Mouse (Mus musculus) bone marrow macrophage, adult 2 months (primary cell): ENCODE results near the gene 1700016K19Rik. TPM values are rescaled to one million over a fixed set of nuclear protein-coding genes. Genes with fewer than 3 reads are reported as not detected.

ENCODE experiments used
- H3K27ac ChIP-seq: 2 replicates; pipeline ENCODE4 v1.5.1; 2012; ENCODE audit warnings: low read depth, low read length; ENCODE audit not compliant: insufficient read depth
- H3K4me1 ChIP-seq: 2 replicates; pipeline ENCODE4 v1.6.1; 2012; ENCODE audit warnings: low read length; ENCODE audit not compliant: control insufficient read depth, insufficient read depth
- H3K4me3 ChIP-seq: 2 replicates; pipeline ENCODE4 v1.5.1; 2012; ENCODE audit warnings: mild to moderate bottlenecking, low read length, moderate library complexity; ENCODE audit not compliant: insufficient read depth
- CTCF ChIP-seq: IDR thresholded peaks from 2 replicates; pipeline ENCODE4 v1.5.1; 2012; ENCODE audit warnings: low read depth, mild to moderate bottlenecking, low read length, moderate library complexity
- POLR2A ChIP-seq: IDR thresholded peaks from 2 replicates; pipeline ENCODE4 v1.6.1; 2012; ENCODE audit warnings: mild to moderate bottlenecking, low read depth, low read length, borderline replicate concordance
- polyA plus RNA-seq: library from polyadenylated mRNA; stranded (reverse); fragments of >200 nt; gene quantifications from 2 replicates; pipeline ENCODE4 v1.2.4, GENCODE M21; 2012; ENCODE audit not compliant: missing spikeins, insufficient read depth, insufficient read length

1700016K19Rik gene
- polyA plus RNA-seq, 1 experiment: not detected

- Histone ChIP-seq H3K4me3 (no peak overlapping the region), H3K27ac (no peak overlapping the region), H3K4me1 (no peaks in the 10 kb centered on the region)
- no peak for TF ChIP-seq CTCF
- TF ChIP-seq POLR2A: no peak
These were observed 42.4 kb downstream of the 1700016K19Rik start for GRCm38 (mm10) chr11:76042041-76042638.

- TF ChIP-seq CTCF (no peak), POLR2A (no peak)
- H3K27ac ChIP-seq: no peak overlapping the region
These were observed 43.2 kb downstream of the 1700016K19Rik start for GRCm38 (mm10) chr11:76042882-76043281.

GRCm38 (mm10) chr11:76044468-76044867, 44.8 kb downstream of the 1700016K19Rik start:
- Histone ChIP-seq H3K27ac (no peak overlapping the region), H3K4me1 (no peaks in the 10 kb centered on the region), H3K4me3 (no peak overlapping the region)
- TF ChIP-seq POLR2A (no peak), CTCF (no peak)

More at GRCm38 (mm10) chr11:76042882-76043281, 43.2 kb downstream of the 1700016K19Rik start:
- H3K4me1 ChIP-seq: no peaks in the 10 kb centered on the region
- H3K4me3 ChIP-seq: no peak overlapping the region

GRCm38 (mm10) chr11:76045367-76045766, 45.7 kb downstream of the 1700016K19Rik start:
- Histone ChIP-seq H3K4me3 (no peak overlapping the region), H3K27ac (no peak overlapping the region), H3K4me1 (no peaks in the 10 kb centered on the region)
- TF ChIP-seq CTCF (no peak), POLR2A (no peak)

- no peak for TF ChIP-seq CTCF
- no peak for TF ChIP-seq POLR2A
- Histone ChIP-seq H3K4me1 (no peaks in the 10 kb centered on the region), H3K27ac (no peak overlapping the region), H3K4me3 (no peak overlapping the region)
These were observed 50.8 kb downstream of the 1700016K19Rik start for GRCm38 (mm10) chr11:76050509-76050908.

- TF ChIP-seq POLR2A: no peak
- no peak for TF ChIP-seq CTCF
- no peaks in the 10 kb centered on the region for H3K4me1 ChIP-seq
- H3K27ac ChIP-seq: no peak overlapping the region
- no peak overlapping the region for H3K4me3 ChIP-seq
These were observed 51.3 kb downstream of the 1700016K19Rik start for GRCm38 (mm10) chr11:76050967-76051512.

- TF ChIP-seq CTCF: no peak
- no peak for TF ChIP-seq POLR2A
- no peak overlapping the region for H3K4me3 ChIP-seq
These were observed 52.8 kb downstream of the 1700016K19Rik start for GRCm38 (mm10) chr11:76052496-76052895.

More at GRCm38 (mm10) chr11:76052496-76052895, 52.8 kb downstream of the 1700016K19Rik start:
- Histone ChIP-seq H3K4me1 (no peaks in the 10 kb centered on the region), H3K27ac (no peak overlapping the region)

Other genes starting within 250 kb of the 1700016K19Rik start
- not detected in 2 replicates for gene Doc2b, start 203.9 kb upstream of the 1700016K19Rik start, polyA plus RNA-seq
- gene Rph3al, start 61.5 kb upstream of the 1700016K19Rik start, polyA plus RNA-seq: not detected in 2 replicates
- not detected in 2 replicates for gene Rflnb, start 27.9 kb downstream of the 1700016K19Rik start, polyA plus RNA-seq
- gene Vps53, start 179.7 kb downstream of the 1700016K19Rik start, polyA plus RNA-seq: 40.7 and 47.9 TPM in 2 replicates
- gene Fam57a, start 179.8 kb downstream of the 1700016K19Rik start, polyA plus RNA-seq: 2.1 and 3.8 TPM in 2 replicates
- gene Dbil5, start 217.7 kb downstream of the 1700016K19Rik start, polyA plus RNA-seq: not detected in 2 replicates
- 1.6 and 3.2 TPM in 2 replicates for gene Gemin4, start 217.8 kb downstream of the 1700016K19Rik start, polyA plus RNA-seq
- gene Mrm3, start 243.8 kb downstream of the 1700016K19Rik start, polyA plus RNA-seq: 3.2 and 3.4 TPM in 2 replicates
- 40.0 and 53.4 TPM in 2 replicates for gene Glod4, start 243.8 kb downstream of the 1700016K19Rik start, polyA plus RNA-seq